Mouse (Mus musculus) erythroblast, embryonic 14.5 days (primary cell): ENCODE data around the gene Cd3g.

Experiments
- GATA1 ChIP-seq: IDR thresholded peaks from 2 replicates; pipeline ENCODE4 v1.6.1; 2012; ENCODE audit warnings: low read length, inconsistent platforms, mixed read lengths
- TAL1 ChIP-seq: IDR thresholded peaks from 3 replicates; pipeline ENCODE4 v1.6.1; 2012; ENCODE audit warnings: low read length, inconsistent platforms, mixed read lengths

GRCm38 (mm10) chr9:44986976-44987375 is 6.7 kb upstream of the Cd3g start:
- TF ChIP-seq TAL1: no peak
- no peak for TF ChIP-seq GATA1
